Mouse (Mus musculus) heart, adult 2 months (tissue): Measurements from ENCODE around the gene Irf8.

Experiments
- CTCF ChIP-seq: fragments of 200-600 bp; IDR thresholded peaks from 2 replicates; pipeline ENCODE4 v1.8.1; 2022; ENCODE audit warnings: antibody characterized with exemption, mild to moderate bottlenecking, moderate library complexity
- POLR2A ChIP-seq: fragments of 200-500 bp; IDR thresholded peaks from 2 replicates; pipeline ENCODE4 v1.6.1; 2011; ENCODE audit warnings: mild to moderate bottlenecking, low read depth, low read length, control low read depth; ENCODE audit not compliant: insufficient read depth

DNA sequence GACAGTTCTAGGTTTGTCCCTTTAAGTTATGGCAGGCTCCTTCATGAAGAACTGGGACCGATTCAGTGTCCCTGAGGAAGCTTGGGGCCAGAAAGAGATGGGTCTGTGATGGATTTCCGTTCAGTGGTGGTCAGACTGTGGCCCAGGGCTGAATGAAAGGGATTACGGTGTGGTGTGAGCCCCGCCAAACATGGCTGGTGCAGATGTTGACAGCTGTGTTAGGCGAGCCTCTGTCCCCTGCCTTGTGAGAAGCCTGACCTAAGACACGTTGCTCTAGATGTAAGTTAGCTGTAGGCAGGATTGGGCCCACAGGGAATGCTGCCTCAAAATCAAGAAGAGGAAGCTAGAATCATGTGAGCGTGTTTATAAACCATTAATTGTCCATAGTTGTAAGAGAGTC lies 1.0 kb downstream of the Irf8 start:
- TF ChIP-seq CTCF (no peak), POLR2A (no peak)
